Mouse (Mus musculus) heart, adult 11 months (tissue): ENCODE measurements around the gene Ly6g6d.

Source experiments
- DNase-seq: peaks from one replicate; pipeline ENCODE4 v3.0.0; 2022

The Ly6g6d gene

DNA sequence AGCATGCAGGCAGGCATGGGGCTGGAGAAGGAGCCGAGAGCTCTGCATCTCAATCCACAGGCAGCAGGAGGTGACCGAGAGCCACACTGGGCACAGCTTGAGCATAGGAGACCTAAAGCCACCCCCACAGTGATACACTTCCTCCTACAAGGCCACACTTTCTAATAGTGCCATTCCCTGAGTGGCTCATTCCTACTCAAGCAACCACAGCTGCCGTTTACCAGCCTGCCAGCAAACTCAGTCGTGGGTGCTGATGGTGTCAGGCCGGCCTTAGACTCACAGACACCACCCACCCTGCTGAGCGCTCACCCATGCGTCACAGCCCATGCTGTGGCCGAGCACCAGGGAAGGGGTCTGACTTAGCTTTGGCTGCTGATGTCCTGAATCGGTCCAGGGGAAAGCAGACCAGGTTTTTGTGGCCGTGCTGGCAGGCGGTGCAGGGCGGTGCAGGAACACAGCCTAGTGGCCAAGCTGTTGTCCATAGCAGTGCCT lies 19.3 kb upstream of the Ly6g6d start:
- DNase-seq: no peak

DNA sequence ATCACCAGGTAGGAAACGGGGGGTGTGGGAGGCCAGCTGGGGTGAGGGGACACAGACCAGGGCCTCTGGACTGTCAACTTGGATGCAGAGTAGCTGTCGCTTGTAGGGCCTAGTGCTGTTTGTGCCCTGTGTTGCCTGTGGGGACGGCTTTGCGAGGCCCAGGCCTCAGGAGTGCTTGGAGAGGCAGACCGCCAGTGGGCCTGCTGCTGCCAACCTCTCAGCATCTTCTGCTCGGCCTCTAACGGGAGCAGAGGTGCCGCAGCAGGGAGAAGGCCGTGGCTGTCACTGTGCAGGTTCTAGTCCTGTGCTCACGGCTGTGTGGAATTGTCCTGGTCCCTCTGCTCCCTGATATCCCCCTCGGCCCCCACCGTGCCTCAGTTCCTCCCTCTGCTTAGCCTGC lies 18.7 kb upstream of the Ly6g6d start:
- no peak for DNase-seq

DNA sequence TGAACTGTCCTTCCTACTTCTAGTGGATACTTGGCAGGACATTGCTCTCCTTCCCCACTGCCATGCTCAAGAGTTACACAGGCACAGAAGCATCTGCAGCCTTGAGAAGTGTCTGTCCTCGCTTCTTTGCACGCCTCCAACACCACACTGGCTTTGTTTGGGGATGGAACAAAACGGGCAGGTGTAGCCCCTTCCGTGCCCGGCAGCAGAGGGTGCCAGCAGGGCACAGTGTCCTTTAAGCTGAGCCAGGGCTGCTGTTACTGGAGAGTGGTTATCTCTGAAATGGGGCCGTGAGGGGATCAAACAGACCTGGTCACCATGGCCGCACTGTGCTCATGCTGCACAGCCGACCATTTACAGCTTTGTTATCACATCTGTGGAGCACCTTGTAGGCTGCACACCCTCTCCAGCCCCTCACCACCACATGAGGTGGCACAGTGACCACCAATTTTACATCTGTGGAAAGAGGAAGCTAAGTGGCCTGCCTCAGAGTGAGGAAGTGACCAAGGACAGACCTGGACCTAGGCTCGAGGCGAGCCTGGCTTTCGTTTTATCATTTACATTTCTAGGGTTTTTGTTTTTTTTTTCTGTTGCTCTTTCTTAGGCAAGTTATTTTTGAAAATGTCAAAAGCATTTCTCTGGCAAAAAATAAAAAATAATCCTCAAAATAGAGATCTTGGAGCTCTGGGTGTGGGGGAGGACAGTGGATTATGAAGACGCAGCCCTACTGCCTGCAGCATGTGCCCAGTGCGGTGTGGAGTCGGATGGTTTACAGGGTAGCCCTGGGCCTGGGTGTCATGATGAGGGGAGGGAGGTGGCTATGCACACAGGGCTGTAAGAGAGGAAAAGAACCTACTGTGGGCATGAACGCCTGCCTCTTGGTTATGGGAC lies 16.9 kb upstream of the Ly6g6d start:
- DNase-seq: no peak

DNA sequence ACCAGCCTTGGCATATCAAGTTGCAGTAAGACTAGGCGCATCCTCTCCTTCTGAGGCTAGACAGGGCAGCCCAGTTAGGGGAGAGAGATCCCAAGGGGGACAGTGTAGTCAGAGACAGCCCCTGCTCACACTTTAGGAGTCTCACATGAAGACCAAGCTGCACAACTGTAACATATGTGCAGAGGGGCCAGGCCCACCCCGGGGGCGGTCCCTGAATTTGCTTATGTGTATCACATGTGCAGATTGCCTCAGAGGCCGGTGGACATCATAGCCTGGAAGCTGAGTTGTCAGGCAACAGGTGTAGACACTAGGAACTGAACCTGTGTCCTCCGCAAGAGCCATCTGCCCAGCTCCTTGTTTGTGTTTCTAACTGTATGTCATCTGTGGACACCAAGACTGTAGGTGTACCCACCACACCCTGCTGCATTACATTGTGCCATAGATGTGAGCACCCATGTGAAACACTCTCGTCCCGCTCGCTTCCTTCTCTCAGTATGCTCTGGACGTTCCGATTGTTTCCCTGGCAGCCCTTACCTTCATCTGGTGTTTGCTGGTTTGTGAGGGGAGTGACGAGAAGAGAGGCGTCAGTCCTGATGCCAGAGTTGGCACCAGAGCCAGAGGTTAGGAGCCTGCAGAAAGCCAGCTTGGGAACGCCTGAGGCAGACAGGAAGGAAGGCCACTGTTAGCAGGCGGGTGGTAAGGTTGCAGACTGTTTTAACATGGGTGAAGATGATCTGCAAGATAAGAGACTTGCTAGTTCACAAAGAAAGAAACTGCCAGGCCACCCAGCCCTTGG lies 14.7 kb upstream of the Ly6g6d start:
- peak; percentile 92 for DNase-seq

DNA sequence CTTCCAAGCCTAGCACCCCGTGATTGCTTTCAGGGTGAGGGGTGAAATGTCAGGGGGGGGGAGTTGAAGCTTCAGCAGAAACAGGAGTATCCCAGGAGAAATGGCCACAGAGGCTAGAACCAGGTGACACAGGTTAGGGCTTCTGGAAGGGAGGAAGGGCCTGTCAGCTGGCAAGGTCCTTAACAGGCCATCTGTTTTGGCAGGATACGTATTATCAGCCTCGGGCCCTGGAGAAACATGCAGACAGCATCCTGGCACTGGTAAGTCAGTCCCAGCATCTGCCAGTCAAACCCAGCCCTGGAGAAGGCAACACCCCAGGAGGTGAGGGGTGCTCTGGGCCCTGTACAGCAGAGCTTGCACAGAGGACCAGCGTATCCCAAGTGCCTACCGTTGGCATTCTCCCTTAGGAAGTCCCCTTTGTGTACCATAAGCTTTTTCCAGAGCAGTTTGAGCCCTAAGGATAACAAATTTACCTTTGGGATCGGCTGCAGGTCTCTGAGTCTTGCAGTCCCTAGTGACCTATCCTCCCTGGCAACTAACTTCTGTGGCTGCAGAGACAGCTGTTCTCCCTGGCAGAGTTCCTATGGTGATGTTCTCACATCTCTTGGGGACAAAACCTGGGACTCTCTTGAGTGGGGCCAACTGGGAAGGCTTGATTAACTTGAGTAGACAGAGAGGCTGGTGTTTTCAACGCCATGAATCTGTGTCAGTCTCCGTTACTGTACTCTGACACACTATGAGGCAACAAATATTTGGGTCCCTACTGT lies 12.5 kb upstream of the Ly6g6d start:
- DNase-seq: peak; percentile 96

DNA sequence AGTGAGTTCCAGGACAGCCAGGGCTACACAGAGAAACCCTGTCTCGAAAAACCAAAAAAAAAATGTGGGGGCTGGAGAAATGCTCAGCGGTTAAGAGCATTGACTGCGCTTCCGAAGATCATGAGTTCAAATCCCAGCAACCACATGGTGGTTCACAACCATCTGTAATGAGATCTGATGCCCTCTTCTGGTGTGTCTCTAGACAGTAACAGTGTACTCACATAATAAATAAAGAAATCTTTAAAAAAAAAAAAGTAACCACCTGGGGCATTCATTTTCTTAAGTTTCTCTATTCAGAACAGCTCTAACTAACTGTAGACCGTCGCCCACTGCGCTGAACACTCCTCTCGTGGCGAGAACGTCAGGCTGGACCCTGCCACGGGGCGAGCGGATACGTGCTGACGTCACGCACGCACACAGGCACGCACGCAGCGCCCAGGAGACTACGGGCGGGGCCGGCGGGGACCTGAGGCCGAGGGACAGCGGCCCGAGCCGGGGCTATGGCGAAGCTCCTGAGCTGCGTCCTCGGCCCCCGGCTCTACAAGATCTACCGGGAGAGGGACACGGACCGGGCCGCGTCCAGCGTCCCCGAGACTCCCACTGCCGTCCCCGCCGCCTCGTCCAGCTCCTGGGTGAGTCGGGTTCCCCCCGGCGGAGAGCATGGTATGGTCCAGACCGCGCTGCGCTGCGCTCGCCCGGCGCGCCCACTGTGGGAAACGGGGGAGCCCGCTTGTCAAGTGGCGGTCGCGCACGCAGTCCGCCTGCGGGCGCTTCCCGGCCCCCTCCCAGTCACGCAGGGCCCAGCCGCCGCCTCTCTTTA lies 11.2 kb upstream of the Ly6g6d start, which contains the start of gene Abhd16a:
Gene Abhd16a, plus strand, starts transcription at position 439 of the 820 bp plus-strand sequence.
- peak; percentile 100 for DNase-seq

DNA sequence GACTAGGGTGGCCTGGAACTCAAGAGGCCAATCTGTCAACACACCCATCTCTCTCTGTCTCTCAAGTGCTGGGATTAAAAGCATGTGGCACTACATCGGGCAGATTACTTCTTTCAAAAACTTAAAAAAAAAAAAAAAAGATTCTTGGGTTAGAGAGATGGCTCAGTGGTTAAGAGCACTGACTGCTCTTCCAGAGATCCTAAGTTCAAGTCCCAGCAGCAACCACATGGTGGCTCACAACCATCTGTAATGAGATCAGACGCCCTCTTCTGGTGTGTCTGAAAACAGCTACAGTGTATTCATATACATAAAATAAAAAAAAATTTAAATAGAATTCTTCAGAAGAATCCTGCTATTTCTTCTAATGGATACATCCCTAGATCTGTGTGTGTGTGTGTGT lies 10.3 kb upstream of the Ly6g6d start:
- DNase-seq: no peak

DNA sequence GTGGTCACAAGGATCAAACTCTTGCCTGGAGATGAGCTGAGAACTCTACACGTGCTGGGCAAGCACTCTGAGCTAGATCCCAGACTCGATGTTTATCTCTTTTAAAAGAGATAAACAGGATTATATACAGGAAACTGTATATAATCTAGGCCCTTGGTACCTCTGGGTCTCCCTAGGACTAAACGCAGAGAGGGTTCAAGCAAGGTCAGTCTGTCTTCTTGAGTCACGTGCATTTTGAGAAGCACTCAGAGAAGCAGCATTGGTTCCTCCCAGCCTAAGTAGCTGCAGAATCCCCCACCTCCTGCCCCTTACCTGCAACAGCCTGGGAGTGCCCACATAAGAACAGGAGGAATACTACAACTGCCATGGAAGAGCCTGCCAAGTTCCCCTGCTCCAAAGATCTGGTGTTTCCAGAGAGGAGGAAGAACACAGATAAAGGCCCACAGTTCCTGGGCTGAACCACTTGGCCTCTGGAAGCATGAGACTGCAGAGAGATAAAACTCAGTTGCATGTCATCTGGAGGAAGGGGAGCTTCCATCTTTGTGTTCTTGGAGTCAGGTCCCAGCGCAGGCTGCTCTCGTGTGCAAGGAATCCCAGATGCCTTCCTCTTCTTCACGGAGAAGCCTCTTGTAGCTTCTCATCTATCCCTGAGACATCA lies 7.5 kb upstream of the Ly6g6d start, which contains the start of gene Ly6g6f:
Gene Ly6g6f, minus strand, starts transcription at position 403 of the 658 bp plus-strand sequence.
- DNase-seq: no peak

DNA sequence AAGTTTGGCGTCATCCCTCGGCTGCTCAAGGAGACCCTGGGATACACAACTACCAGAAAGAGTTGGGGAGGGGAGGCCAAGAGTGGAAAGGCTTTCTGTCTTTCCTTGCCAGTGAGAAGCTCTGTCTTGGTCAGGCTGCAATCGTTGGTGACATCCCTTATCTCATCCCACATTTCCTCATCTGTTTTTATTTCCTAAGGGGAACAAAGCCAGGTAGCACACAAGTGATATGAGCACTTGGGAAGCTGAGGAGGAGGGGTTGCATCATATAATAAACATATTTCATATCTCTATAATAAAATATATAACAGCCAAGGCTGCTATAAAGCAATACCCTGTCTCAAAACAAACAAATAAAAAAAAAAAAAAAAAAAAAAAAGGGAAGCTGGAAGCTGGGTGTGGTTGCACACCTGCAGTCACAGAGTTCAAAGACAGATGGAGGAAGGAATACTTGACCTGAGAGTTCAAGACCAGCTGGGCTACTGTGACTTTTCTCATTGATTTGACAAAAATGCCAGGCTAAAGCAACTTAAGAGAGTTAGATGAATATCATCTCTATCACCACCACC lies 6.1 kb upstream of the Ly6g6d start:
- DNase-seq: no peak

DNA sequence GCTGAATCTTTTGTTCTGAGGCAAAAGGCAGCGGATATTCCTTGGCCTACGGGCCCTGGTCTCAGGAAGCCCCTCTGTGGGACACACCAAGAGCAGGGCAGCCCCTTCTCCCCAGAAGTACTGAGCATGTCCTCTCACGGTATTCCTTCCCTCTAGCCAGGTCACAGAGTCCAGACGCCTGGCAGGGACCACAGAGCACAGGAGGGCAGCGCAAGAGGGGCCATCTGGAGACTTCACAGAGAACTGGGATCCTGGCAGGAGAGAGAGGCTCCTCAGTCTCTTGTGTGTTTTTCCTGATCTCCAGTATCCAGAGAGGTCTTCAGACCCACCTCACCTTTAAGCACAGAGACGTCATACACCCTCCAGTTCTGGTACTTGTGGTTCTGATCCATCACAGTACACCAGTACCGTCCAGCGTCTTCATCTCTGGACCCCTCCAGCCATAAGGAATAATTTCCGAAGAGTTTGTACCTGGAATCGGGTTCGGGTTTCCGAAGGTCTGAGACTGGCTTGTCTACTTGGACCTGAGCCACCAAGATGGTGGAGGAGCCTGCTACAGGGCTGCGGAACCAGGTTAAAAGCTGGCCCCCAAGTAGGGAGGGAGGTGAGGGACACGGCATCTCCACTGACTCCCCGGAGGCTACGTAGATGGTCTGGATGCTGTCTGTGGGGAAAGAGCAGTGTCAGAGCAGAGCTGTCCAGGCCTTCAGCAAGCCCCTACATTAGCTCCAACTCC lies 5.1 kb upstream of the Ly6g6d start:
- DNase-seq: no peak

DNA sequence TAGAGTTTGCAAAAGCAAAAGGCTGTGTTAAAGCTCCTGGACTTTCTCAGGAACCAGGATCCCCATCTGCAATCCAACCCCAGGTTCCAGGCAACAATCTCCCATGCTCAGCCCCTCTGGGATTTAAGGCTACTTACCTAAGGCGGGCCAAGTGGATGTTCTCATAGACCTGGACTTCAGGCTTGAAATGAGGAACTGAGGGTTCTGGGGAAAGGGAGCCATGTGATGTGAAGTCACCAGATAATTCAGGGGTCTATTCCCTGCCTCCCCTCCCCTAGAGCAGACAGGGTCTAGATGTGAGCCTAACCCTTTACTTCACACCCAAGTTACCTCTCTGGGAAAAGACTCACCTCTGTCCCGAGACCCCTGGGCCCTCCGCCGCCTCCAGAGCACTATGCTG lies 2.8 kb upstream of the Ly6g6d start:
- no peak for DNase-seq

DNA sequence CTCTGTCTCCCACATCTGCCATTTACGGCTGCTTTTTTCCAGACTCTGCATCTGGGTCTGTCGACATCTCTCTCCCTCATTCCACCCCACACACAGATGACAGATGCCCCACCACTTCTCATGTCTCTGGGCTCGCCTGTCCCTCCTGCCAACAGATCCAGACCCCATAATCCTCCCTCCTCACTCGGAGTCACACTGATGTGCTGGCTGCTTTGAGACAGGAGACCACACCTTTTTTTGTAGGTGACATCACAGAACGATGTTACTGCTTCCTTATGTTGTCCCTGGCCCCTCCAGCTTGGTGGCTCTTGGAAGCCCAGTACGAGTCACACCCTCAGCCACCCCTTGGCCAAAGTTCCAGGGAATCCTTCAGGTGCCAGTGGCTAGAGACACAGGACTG lies 2.4 kb upstream of the Ly6g6d start:
- DNase-seq: no peak

DNA sequence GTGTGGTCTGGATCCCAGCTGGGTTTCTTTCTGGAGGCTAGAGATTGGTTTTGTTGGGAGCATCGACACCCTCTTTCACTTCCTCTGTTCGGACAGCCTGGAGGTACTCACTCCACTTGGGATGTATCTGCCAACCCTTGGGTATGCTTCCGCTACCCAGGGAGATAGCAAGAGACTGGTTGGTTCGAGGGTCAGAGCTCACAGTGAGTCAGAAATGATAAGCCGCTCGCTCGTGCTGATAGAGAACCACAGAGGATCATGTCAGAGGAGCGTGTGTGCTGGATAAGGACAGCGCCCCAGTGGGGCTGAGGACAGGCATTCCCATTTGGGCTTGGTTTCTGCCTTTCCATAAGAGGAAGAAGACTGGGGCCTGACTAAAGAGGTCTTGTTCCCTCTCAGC lies 1.9 kb upstream of the Ly6g6d start:
- DNase-seq: peak; percentile 93

DNA sequence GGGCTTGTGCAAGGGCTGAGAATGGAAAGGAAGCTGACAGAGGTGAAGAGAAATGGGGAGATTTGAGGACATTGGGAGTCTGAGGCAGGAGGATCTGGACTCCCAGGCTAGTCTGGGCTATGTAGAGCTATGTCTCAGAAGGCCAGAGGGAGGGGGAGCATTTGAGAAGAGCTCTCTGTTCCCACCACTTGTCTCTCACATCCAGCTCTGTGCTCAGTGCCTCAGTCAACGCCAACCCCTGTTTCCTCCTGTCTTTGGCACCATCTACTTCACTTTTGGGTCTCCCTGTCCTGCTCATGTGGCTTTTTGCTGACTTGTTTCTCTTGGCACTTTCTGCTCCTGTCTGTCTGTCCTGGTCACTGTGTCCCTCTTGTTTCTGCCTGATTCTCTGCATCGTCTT lies 580 bp downstream of the Ly6g6d start:
- peak; percentile 94 for DNase-seq

DNA sequence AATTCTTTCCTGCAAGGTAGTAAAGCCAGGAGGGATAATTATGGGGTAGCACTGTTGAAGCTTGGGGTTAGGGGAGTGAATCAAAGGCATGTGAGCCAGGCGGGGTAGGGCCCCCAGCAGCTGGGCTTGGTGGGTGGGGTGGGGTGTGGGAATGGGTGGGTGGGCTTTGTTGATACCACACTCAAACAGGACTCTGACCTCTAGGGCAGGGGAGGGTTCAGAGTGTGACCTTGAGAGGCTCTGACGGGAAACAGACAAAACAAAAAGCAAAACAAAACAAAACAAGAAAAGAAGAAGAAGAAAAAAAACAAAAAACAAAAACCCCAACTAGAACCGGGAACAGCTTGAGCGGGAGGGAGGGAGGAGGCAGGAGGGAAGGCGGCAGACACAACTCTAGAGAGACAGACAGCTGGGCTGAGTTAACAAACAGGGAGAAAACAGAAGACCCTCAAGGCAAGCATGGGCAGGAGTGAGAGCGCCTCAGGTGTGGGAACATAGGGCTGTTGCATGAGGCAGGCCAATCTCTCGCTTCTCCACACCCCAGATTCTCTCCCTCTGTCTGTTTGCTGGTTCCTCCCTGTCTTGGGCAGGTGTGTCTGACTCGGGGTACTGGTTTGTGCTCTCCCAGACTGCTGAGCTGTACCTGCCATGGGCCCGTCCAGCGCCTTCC lies 1.2 kb downstream of the Ly6g6d start, which contains the start of gene Ly6g6e:
Gene Ly6g6e, plus strand, starts transcription at position 396 of the 670 bp plus-strand sequence.
- no peak for DNase-seq

DNA sequence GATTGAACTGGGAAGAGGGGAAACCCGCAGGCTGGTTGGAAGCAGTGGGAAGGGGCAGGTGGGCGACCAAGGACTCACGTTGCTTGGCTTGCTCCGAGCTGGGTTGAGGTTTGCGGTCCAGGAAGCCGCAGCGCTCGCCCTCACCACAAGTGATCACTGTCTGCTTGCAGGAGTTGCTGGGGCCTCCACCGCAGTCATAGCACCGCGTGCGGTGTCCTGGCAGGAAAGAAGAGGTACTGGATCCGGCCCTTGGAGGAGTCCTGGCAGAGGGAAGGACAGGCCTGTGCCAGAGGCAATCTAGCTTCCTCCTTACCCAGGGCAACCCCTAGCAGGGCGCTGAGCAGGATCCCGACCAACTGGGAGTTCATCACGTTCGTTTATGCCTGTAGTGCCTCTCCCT lies 3.8 kb downstream of the Ly6g6d start:
- DNase-seq: no peak

DNA sequence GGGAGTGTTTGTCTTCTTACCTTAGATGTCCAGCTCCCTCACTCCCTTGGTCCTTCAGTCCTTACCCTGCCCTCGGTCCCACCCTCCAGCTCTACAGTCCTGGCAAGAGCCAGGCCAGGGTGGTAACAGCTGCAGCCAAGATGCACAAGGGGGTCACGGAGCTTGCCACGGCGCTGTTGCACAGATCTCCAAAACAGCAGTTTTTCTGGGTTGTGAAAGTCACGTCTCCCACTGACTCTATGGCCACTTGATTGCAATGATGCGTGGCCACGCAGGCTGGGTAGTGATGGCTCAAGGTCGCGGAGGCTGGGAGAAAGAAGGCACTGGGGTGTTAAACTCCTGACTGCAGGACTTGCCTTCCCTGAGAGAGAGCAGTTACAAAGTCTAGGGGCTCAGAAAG lies 6.4 kb downstream of the Ly6g6d start:
- DNase-seq: no peak

DNA sequence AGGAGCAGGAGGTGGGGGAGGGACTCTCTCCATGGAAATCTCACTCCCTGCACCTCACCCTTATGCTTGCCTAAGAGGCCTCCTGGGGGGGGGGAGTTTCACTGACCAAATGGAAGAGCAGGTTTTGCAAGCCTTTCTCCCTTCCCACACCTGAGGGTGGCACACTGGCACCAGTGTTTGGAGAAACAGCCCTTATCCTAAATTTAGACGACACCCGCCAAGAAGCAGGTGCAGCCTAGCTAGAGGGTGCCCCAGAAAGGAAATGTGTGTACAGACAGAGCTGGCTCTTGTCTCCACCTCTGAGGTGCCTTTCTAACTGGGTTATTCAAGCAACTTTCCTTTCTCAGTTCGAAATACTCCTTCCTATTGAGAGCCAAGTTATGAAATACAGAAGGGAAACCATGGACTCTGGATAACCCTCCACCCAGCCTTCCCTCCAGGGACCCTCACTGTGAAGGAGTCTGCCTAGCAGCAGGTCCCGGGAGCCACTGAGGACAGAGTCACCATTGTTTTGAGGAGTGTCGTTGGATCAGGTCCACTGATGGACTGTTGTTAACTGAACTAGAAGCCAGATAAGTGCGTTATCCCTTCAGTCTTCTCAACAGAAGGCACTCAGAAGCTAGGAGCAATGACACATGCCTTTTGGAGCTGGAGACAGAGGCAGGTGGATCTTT lies 7.2 kb downstream of the Ly6g6d start:
- peak; percentile 95 for DNase-seq
